Mouse (Mus musculus): Measurements from ENCODE around the gene Magi1. TPM values are rescaled to one million over a fixed set of nuclear protein-coding genes. Genes with fewer than 3 reads are reported as not detected.
A peak's percentile ranks its signal among the peaks of the same experiment; 100 is the strongest.

Gene Magi1
- total and polyA plus RNA-seq, 2 experiments from 2014 or later, result 27.6 to 45.4 TPM

DNA sequence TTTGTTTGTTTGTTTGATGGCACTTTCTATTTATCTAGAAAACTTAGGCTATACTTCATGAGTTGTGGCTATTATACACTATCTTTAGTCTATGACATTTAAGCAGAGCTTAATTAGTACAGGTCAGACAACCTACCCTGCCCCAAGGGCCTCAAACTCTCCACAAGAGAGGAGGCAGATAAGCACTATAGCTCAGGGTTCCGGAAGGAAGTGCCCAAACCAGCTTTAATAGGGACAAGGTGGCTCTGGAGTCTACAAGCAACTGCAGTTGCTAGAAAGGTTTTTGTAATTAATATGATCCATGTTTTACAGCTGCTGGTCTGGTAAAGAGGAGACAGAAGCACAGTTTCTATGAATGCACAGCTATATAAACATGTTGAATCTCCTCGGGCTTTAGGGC lies 196.9 kb downstream of the Magi1 start:
- H3K36me3 ChIP-seq (ENCODE audit: insufficient read depth, low read length), result no peaks in the 10 kb centered on the region
- TF ChIP-seq CTCF (IDR thresholded peaks at IDR 0.05), result no peak
- no peaks in the 10 kb centered on the region for H3K27me3 ChIP-seq (ENCODE audit: insufficient read depth, low read length)
- no peak overlapping the region for H3K4me3 ChIP-seq (ENCODE audit: low read depth, low read length)
- no peak overlapping the region for H3K4me2 ChIP-seq (ENCODE audit: low read depth, low read length, poor library complexity, severe bottlenecking)
- no peak for DNase-seq (ENCODE audit: low spot score)
- no peaks in the 10 kb centered on the region for H3K9me3 ChIP-seq (ENCODE audit: low read length)
- ATAC-seq (ENCODE audit: low FRiP score), result no peak
- 76% methylated on average over 2 of the region's 2 CpGs for WGBS
- H3K9ac ChIP-seq (replicated peaks; ENCODE audit: low read length, poor library complexity, severe bottlenecking), result no peak overlapping the region
- H3K4me1 ChIP-seq (ENCODE audit: insufficient read depth, low read length), result no peaks in the 10 kb centered on the region
- no peak overlapping the region for H3K27ac ChIP-seq (ENCODE audit: low read depth, low read length)

DNA sequence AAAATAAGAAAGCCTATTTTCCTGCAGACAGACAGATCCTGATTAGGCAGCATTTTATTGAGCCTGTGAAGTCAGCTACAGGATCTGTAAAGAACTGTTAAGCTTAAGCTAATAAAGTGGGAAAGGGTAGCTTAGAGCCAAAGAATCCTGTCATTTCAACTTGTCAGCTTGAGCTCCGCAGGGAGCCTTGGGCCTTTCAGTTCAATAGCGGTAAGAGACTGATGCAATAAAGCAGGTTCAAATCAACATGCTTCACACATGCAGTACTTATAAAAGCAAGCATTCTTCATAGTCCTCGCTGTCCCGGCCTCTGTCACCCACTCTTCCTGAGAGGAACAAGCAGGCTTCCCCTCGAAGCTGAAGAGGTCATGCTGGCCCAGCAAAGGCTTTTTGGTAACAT lies 199.0 kb downstream of the Magi1 start:
- no peak overlapping the region for H3K4me3 ChIP-seq (ENCODE audit: low read depth, low read length)
- no peak overlapping the region for H3K4me2 ChIP-seq (ENCODE audit: low read depth, low read length, poor library complexity, severe bottlenecking)
- no peak overlapping the region for H3K9ac ChIP-seq (replicated peaks; ENCODE audit: low read length, poor library complexity, severe bottlenecking)
- DNase-seq (ENCODE audit: low spot score), result peak; percentile 39
- 20% methylated on average over 5 of the region's 5 CpGs for WGBS
- H3K4me1 ChIP-seq (ENCODE audit: insufficient read depth, low read length), result no peaks in the 10 kb centered on the region
- H3K36me3 ChIP-seq (ENCODE audit: insufficient read depth, low read length), result no peaks in the 10 kb centered on the region
- ATAC-seq (ENCODE audit: low FRiP score), result no peak
- H3K9me3 ChIP-seq (ENCODE audit: low read length), result no peaks in the 10 kb centered on the region
- TF ChIP-seq CTCF (IDR thresholded peaks at IDR 0.05), result no peak
- no peaks in the 10 kb centered on the region for H3K27me3 ChIP-seq (ENCODE audit: insufficient read depth, low read length)
- H3K27ac ChIP-seq (ENCODE audit: low read depth, low read length), result no peak overlapping the region

DNA sequence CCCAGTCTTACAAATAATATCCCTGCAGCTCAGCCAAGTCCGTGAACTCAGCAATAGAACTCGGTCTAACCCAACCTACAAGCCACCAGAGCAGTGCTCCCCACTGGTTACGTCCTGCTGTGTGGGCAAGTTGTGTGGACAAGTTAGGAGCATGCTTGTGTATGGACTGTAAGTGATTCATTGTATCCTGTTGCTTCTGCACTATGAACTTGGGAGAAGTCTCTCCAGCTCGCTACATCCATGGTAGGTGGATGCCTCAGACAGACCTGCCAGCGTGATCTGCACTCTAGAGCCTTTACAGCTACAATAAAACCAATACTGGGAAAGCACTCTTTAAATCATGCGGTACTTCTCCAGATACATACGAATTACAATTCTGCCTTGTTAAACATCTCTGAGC lies 200.3 kb downstream of the Magi1 start:
- Histone ChIP-seq H3K36me3 (ENCODE audit: insufficient read depth, low read length) (no peaks in the 10 kb centered on the region), H3K27me3 (ENCODE audit: insufficient read depth, low read length) (no peaks in the 10 kb centered on the region), H3K9me3 (ENCODE audit: low read length) (no peaks in the 10 kb centered on the region), H3K4me3 (ENCODE audit: low read depth, low read length) (no peak overlapping the region), H3K9ac (replicated peaks; ENCODE audit: low read length, poor library complexity, severe bottlenecking) (no peak overlapping the region), H3K4me1 (ENCODE audit: insufficient read depth, low read length) (no peaks in the 10 kb centered on the region), H3K4me2 (ENCODE audit: low read depth, low read length, poor library complexity, severe bottlenecking) (no peak overlapping the region), H3K27ac (ENCODE audit: low read depth, low read length) (no peak overlapping the region)
- ATAC-seq (ENCODE audit: low FRiP score) (no peak), DNase-seq (ENCODE audit: low spot score) (no peak)
- TF ChIP-seq CTCF (IDR thresholded peaks at IDR 0.05), result no peak
- WGBS, result 90% methylated on average over 7 of the region's 7 CpGs

DNA sequence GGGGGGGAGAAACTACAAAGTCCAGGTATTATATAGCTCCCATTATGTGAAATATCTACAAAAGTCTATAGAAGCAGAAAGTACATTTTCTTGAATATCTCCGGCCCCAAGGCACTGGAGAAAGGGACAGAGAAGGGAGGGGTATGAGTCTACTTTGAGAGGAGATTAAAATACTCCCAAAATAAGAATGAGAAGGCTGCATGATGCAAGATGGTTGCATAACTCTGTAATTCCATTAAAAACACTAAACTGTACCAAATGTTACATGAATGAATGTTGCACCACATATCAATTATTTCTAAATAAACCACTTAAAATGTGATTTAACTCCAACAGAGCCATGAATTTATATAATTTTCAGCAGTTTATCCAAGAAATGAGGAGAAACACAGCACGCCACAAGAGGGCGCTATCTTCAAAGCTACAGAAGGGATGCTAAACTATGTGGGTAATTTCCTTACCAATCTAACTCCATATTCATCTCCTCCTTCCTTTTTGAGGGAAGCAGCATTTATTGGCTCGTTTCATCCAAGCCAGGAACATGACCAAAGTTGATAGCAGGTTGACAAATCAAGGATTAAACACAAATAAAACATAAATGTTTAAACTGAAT lies 202.7 kb downstream of the Magi1 start:
- H3K4me1 ChIP-seq (ENCODE audit: insufficient read depth, low read length), result no peaks in the 10 kb centered on the region
- peak; percentile 86 for DNase-seq (ENCODE audit: low spot score)
- 13% methylated on average over 4 of the region's 4 CpGs for WGBS
- H3K27me3 ChIP-seq (ENCODE audit: insufficient read depth, low read length), result no peaks in the 10 kb centered on the region
- H3K36me3 ChIP-seq (ENCODE audit: insufficient read depth, low read length), result no peaks in the 10 kb centered on the region
- H3K9ac ChIP-seq (replicated peaks; ENCODE audit: low read length, poor library complexity, severe bottlenecking), result no peak overlapping the region
- H3K9me3 ChIP-seq (ENCODE audit: low read length), result no peaks in the 10 kb centered on the region
- H3K27ac ChIP-seq (ENCODE audit: low read depth, low read length), result no peak overlapping the region
- no peak for ATAC-seq (ENCODE audit: low FRiP score)
- no peak overlapping the region for H3K4me3 ChIP-seq (ENCODE audit: low read depth, low read length)
- TF ChIP-seq CTCF (IDR thresholded peaks at IDR 0.05), result peak; percentile 99
- no peak overlapping the region for H3K4me2 ChIP-seq (ENCODE audit: low read depth, low read length, poor library complexity, severe bottlenecking)

DNA sequence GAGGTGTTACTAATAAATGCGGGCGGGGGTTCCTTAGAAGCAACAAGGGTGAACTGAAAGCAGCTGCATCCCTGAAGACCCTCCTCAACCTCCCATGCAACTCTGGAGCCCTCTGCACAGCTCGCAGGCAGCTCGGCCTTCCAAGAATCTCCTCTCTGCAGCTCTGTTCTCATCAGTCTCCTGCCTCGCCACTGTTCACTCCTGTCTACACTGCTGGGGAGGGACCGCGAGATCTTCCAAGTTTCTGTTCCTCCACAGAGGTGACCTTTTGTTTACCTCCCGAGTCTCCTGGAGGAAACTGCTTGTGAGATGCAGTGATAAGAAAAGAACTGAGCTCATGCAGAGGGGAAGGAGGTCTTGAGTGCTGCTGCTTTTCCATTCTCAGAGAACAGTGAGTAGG lies 204.8 kb downstream of the Magi1 start:
- H3K4me2 ChIP-seq (ENCODE audit: low read depth, low read length, poor library complexity, severe bottlenecking), result no peak overlapping the region
- H3K9ac ChIP-seq (replicated peaks; ENCODE audit: low read length, poor library complexity, severe bottlenecking), result no peak overlapping the region
- no peaks in the 10 kb centered on the region for H3K36me3 ChIP-seq (ENCODE audit: insufficient read depth, low read length)
- no peak overlapping the region for H3K4me3 ChIP-seq (ENCODE audit: low read depth, low read length)
- no peaks in the 10 kb centered on the region for H3K27me3 ChIP-seq (ENCODE audit: insufficient read depth, low read length)
- no peak for TF ChIP-seq CTCF (IDR thresholded peaks at IDR 0.05)
- H3K9me3 ChIP-seq (ENCODE audit: low read length), result no peaks in the 10 kb centered on the region
- DNase-seq (ENCODE audit: low spot score) (no peak), ATAC-seq (ENCODE audit: low FRiP score) (no peak)
- no peaks in the 10 kb centered on the region for H3K4me1 ChIP-seq (ENCODE audit: insufficient read depth, low read length)
- H3K27ac ChIP-seq (ENCODE audit: low read depth, low read length), result no peak overlapping the region
- 46% methylated on average over 8 of the region's 8 CpGs for WGBS

DNA sequence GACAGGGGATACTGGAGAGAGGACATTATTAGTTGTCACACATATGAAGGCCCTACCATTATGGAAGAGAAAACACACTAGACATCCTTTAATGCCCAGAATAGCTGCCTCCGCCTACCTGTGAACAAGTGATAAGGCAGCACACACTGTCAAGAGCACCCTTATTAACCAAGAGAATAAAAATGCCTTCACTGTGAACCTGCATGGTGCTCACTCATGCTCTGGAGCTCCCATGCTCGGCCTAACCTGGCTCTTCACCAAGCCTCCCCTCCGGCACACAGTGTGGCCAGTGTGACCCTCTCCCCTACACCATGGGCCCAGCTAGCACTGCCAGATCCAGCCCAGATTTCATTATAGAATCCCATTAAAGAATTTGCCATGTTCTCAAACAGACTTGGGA lies 206.7 kb downstream of the Magi1 start:
- DNase-seq (ENCODE audit: low spot score) (no peak), ATAC-seq (ENCODE audit: low FRiP score) (no peak)
- WGBS, result 97% methylated on average over 3 of the region's 3 CpGs
- H3K27me3 ChIP-seq (ENCODE audit: insufficient read depth, low read length), result no peaks in the 10 kb centered on the region
- no peak overlapping the region for H3K4me2 ChIP-seq (ENCODE audit: low read depth, low read length, poor library complexity, severe bottlenecking)
- no peaks in the 10 kb centered on the region for H3K9me3 ChIP-seq (ENCODE audit: low read length)
- no peaks in the 10 kb centered on the region for H3K36me3 ChIP-seq (ENCODE audit: insufficient read depth, low read length)
- H3K9ac ChIP-seq (replicated peaks; ENCODE audit: low read length, poor library complexity, severe bottlenecking), result no peak overlapping the region
- no peak for TF ChIP-seq CTCF (IDR thresholded peaks at IDR 0.05)
- H3K27ac ChIP-seq (ENCODE audit: low read depth, low read length), result no peak overlapping the region
- H3K4me3 ChIP-seq (ENCODE audit: low read depth, low read length), result no peak overlapping the region
- H3K4me1 ChIP-seq (ENCODE audit: insufficient read depth, low read length), result no peaks in the 10 kb centered on the region

Measured in midbrain, postnatal 0 days (tissue).